Mouse (Mus musculus) adrenal gland, postnatal 4 days (tissue): Measurements from ENCODE around the gene Mcm7. TPM values are rescaled to one million over a fixed set of nuclear protein-coding genes. Genes with fewer than 3 reads are reported as not detected.

Experiments
- DNase-seq, 2 experiments: peaks; one replicate each; pipeline ENCODE4 v3.0.0; 2021 to 2022; ENCODE audit warnings: low spot score in 2 of 2, mixed read lengths in 2 of 2
- microRNA-seq: library from miRNA; unstranded; fragments of <30 nt; microRNA quantifications from one replicate; pipeline ENCODE4 v1.2.0, GENCODE M21; 2021
- total RNA-seq, 2 experiments: library from RNA; stranded (reverse); gene quantifications; 2 replicates each; pipeline ENCODE4 v1.2.3; 2021

Gene Mcm7
- total RNA-seq, 2 experiments from 2014 or later = 102 to 116 TPM

GRCm38 (mm10) chr5:138160224-138160762 is 11.9 kb downstream of the Mcm7 start:
- DNase-seq = no peak

DNA sequence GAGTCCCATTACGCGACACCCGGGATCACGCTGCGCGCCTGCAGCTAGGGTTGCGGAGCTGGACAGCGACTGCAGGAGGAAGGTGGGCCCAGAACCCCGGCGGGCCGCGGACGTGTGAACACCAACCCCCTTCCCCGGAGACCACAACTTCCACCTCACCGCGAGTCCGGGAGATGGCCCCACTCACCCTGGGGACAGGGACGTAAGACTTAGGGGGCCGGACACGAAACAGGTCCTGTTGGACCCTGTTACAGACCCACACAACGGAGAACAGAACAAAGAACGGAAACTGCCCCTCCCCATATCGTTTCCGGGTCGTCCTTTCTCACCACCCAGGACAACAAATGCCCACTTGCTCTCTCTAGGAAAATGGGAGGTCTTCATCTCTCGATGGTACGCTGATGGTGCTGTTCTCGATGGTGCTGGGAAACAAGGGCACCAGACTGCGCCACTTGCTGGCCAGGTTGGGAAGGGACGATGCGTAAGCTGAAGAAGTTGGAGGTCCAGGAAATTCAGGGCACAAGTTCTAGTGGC is 16.7 kb downstream of the Mcm7 start, which contains the start of gene Zfp113:
Gene Zfp113, minus strand, starts transcription at position 302 of the 534 bp plus-strand sequence.
- DNase-seq = peak; percentile 49 to 72

DNA sequence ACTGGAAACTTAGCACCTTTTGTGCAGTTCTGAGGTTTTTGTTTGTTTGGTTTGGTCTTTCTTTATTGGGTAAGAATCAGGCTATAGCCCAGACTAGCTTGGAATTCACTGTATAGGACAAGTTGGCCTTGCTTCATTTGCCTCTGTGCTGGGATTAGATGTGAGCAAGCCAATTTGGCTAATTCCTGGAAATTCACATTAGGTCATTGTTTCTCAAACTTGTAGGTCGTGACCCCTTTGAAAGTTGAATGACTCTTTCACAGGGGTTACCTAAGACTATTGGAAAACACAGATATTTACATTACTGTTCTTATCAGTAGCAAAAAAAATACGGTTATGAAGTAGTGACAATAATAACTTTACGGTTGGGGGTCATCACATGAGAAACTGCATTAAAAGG is 17.8 kb downstream of the Mcm7 start:
- no peak for DNase-seq

- no peak for DNase-seq
Measured at GRCm38 (mm10) chr5:138138585-138138984, 33.6 kb downstream of the Mcm7 start.

- no peak for DNase-seq
Measured at GRCm38 (mm10) chr5:138137935-138138549, 34.2 kb downstream of the Mcm7 start.

GRCm38 (mm10) chr5:138137257-138137656 is 35.0 kb downstream of the Mcm7 start:
- no peak for DNase-seq

- no peak for DNase-seq
Measured at GRCm38 (mm10) chr5:138132425-138133064, 39.7 kb downstream of the Mcm7 start.

GRCm38 (mm10) chr5:138118041-138118440 is 54.2 kb downstream of the Mcm7 start:
- no peak for DNase-seq

DNA sequence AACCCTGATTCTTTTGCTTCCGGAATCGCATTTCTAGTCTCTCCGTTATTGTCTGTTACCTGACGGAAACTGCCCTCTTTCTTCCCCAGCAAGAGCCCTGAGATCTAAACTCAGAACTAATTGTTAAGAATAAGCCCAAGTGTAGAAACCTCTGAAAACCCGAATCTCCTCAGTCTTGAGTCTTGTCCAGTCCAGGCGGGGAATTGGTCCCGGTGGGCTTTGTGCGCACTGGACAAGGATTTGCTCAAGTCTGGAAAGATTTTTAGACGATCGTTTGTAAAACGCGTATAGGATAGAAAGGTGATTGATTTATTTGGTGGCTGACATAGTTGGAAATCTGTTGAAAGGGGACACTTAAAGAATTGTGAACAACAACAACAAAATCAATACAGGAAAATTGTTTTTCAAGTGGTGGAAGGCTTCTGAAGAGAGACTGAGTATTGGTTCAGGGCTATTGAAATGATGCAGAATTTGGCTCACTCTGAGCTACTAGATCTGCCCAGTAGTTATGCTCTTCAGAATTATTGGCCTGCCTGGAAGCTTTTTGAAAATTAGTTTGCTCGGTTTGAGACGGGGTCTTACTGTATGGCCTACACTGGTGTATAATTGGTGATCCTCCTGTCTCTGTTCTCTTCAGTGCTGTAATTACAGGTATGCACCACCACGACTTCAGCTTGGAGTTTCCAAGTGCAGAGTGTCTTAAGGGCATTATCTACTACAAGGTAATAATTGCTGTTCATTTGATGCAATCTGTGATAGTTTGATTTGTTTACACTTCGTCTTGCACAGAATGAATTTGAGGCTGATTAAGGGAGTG is 54.8 kb downstream of the Mcm7 start:
- DNase-seq = no peak

GRCm38 (mm10) chr5:138116255-138117198 is 55.7 kb downstream of the Mcm7 start, which contains the start of gene Zscan21:
Gene Zscan21 (plus strand): TSS chr5:138116903.
- peak; percentile 65 to 76 for DNase-seq

Small RNA genes lying within 50 kb of the gene (microRNA-seq; reads per million reads assigned to microRNA genes)
- 2,095 reads per million, percentile 84 among the genes with 10 or more reads in this experiment for gene Mir106b
- gene Mir25 = 715 reads per million, percentile 72 among the genes with 10 or more reads in this experiment
- 2,848 reads per million, percentile 87 among the genes with 10 or more reads in this experiment for gene Mir93

Other genes starting within 250 kb of the Mcm7 start
- 1 to 10 TPM; 2.3 to 2.4 TPM for gene Gjc3, start 209.3 kb downstream of the Mcm7 start, total RNA-seq
- gene Azgp1, start 190.9 kb downstream of the Mcm7 start, total RNA-seq = 10 to 100 TPM in 1 of 2 experiments, 1 to 10 TPM in 1; 1.1 to 55.2 TPM
- not detected for gene Smok3a, start 151.2 kb downstream of the Mcm7 start, total RNA-seq
- not detected for gene Smok3b, start 151.0 kb downstream of the Mcm7 start, total RNA-seq
- not detected for gene Smok3c, start 119.2 kb downstream of the Mcm7 start, total RNA-seq
- gene Zkscan1, start 87.3 kb downstream of the Mcm7 start, total RNA-seq = 10 to 100 TPM; 49.4 to 53.5 TPM
- 10 to 100 TPM; 26.2 to 26.6 TPM for gene Zscan21, start 55.5 kb downstream of the Mcm7 start, total RNA-seq
- 10 to 100 TPM; 19.5 to 21.6 TPM for gene Zfp113, start 16.7 kb downstream of the Mcm7 start, total RNA-seq
- gene Cops6, start 11.4 kb downstream of the Mcm7 start, total RNA-seq = 100 to 1,000 TPM; 145 to 147 TPM
- 10 to 100 TPM; 46.0 to 47.2 TPM for gene Ap4m1, start 420 bp downstream of the Mcm7 start, total RNA-seq
- 10 to 100 TPM; 35.6 to 39.2 TPM for gene Taf6, start 15.0 kb upstream of the Mcm7 start, total RNA-seq
- gene Cnpy4, start 15.1 kb upstream of the Mcm7 start, total RNA-seq = 10 to 100 TPM; 29.9 to 31.1 TPM
- gene Mblac1, start 21.9 kb upstream of the Mcm7 start, total RNA-seq = 10 to 100 TPM in 1 of 2 experiments, 1 to 10 TPM in 1; 9.9 to 10.2 TPM
- under 1 TPM; 0.70 to 0.85 TPM for gene Nxpe5, start 53.5 kb upstream of the Mcm7 start, total RNA-seq
- 10 to 100 TPM; 65.5 to 69.9 TPM for gene Lamtor4, start 83.1 kb upstream of the Mcm7 start, total RNA-seq
- 10 to 100 TPM; 27.3 to 28.1 TPM for gene BC037034, start 91.6 kb upstream of the Mcm7 start, total RNA-seq
- gene Gal3st4, start 100.4 kb upstream of the Mcm7 start, total RNA-seq = under 1 TPM; 0.54 to 0.64 TPM
- gene Gm43720, start 107.5 kb upstream of the Mcm7 start, total RNA-seq = not detected
- 1 to 10 TPM; 3.5 to 6.7 TPM for gene Gpc2, start 107.6 kb upstream of the Mcm7 start, total RNA-seq
- gene Stag3, start 107.8 kb upstream of the Mcm7 start, total RNA-seq = 1 to 10 TPM in 1 of 2 experiments, under 1 TPM in 1; 0.53 to 1.5 TPM
- gene Pvrig, start 169.5 kb upstream of the Mcm7 start, total RNA-seq = under 1 TPM in 1 of 2 experiments, not detected in 1; 0.28 TPM